Mouse (Mus musculus): ENCODE results near the gene Ets1.

GRCm38 (mm10) chr9:32671970-32672859 lies 36.2 kb downstream of the Ets1 start:
- no peak for TF ChIP-seq POLR2A (IDR thresholded peaks at IDR 0.05; ENCODE audit: insufficient read depth, low read length)
- no peak for TF ChIP-seq CTCF (IDR thresholded peaks at IDR 0.05; ENCODE audit: low read depth, low read length)

All from ES-Bruce4 (cell line).